Comparison of ENCODE assay signal across 9 mouse cellular contexts in genomic region chr16:78931287-78932025, GRCm38 (mm10). TPM values are rescaled to one million over a fixed set of nuclear protein-coding genes. Genes with fewer than 3 reads are reported as not detected.
DNase-seq lines count a peak whose midpoint lies in the region; ATAC-seq lines count a peak whose summit lies in the region.
"Had no signal": no experiment of that assay in that cellular context is flagged by ENCODE, and none has a peak within 500 bp of the region (broad histone marks: within the 10 kb centered on the region; RNA-seq: fewer than 3 reads in every experiment).

No protein-coding gene starts in this region.

- no peaks in the 10 kb centered on the region for H3K36me3 ChIP-seq in heart, embryonic 15.5 days
- H3K36me3 ChIP-seq in hindbrain, embryonic 15.5 days, result no peaks in the 10 kb centered on the region
- H3K36me3 ChIP-seq in midbrain, embryonic 16.5 days (ENCODE audit: control insufficient read depth, insufficient read depth, low read length), result no peaks in the 10 kb centered on the region

- WGBS in heart, embryonic 15.5 days, result 11% methylated on average over 16 of the region's 16 CpGs
- WGBS in hindbrain, embryonic 15.5 days, result 11% methylated on average over 16 of the region's 16 CpGs
- WGBS in midbrain, embryonic 16.5 days, result 9% methylated on average over 16 of the region's 16 CpGs

- ATAC-seq in heart, embryonic 15.5 days (replicated peaks; ENCODE audit: insufficient number of reproducible peaks, insufficient read depth, low FRiP score, low read depth), result no peak; the same call in 1 of the 2 replicates
- ATAC-seq in hindbrain, embryonic 15.5 days (ENCODE audit: low FRiP score, low read depth), result peak; percentile 81
- peak; percentile 80 for ATAC-seq in midbrain, embryonic 16.5 days

- H3K4me2 ChIP-seq in heart, embryonic 15.5 days, result peak overlapping the region; percentile 82
- peak overlapping the region; percentile 99 for H3K4me2 ChIP-seq in hindbrain, embryonic 15.5 days
- H3K4me2 ChIP-seq in midbrain, embryonic 16.5 days (ENCODE audit: low read length), result peak overlapping the region; percentile 93

- no peak overlapping the region for H3K27ac ChIP-seq in heart, embryonic 15.5 days
- peak overlapping the region; percentile 69; the same call in 1 of the 2 replicates for H3K27ac ChIP-seq in hindbrain, embryonic 15.5 days (replicated peaks)
- no peak overlapping the region; the same call in 1 of the 2 replicates for H3K27ac ChIP-seq in midbrain, embryonic 16.5 days (ENCODE audit: low read length)

- no peaks in the 10 kb centered on the region for H3K9me3 ChIP-seq in heart, embryonic 15.5 days (replicated peaks)
- no peaks in the 10 kb centered on the region for H3K9me3 ChIP-seq in hindbrain, embryonic 15.5 days
- no peaks in the 10 kb centered on the region for H3K9me3 ChIP-seq in midbrain, embryonic 16.5 days (replicated peaks; ENCODE audit: control insufficient read depth, low read length, poor library complexity, severe bottlenecking)

- DNase-seq in heart, postnatal 4 days, result no peak
- DNase-seq in embryo, embryonic 10.5 days (ENCODE audit: low spot score), result peak; percentile 14
- DNase-seq in ovary, postnatal 14 days (ENCODE audit: low spot score), result no peak
- DNase-seq in lung, postnatal 10 days, result no peak
- no peak for DNase-seq in right cerebral cortex, postnatal 36 days (ENCODE audit: low spot score in 2 of 2)
- DNase-seq: thymus, adult 2 months had no signal

- H3K4me3 ChIP-seq in heart, embryonic 15.5 days, result peak overlapping the region; percentile 45
- peak overlapping the region; percentile 60 for H3K4me3 ChIP-seq in hindbrain, embryonic 15.5 days
- H3K4me3 ChIP-seq in midbrain, embryonic 16.5 days (ENCODE audit: low read depth, low read length), result peak overlapping the region; percentile 52

- peaks cover 7% of the 10 kb centered on the region; the same call in 1 of the 2 replicates for H3K4me1 ChIP-seq in heart, embryonic 15.5 days (replicated peaks)
- peaks cover 15% of the 10 kb centered on the region for H3K4me1 ChIP-seq in hindbrain, embryonic 15.5 days (replicated peaks)
- H3K4me1 ChIP-seq in midbrain, embryonic 16.5 days (ENCODE audit: control insufficient read depth, insufficient read depth, low read length), result 0 out of 2 replicates have a peak, but pooled peaks cover 3% of the 10 kb centered on the region

- 0 out of 2 replicates have a peak overlapping the region, but pooled peaks have one; percentile 7 for H3K9ac ChIP-seq in heart, embryonic 15.5 days
- H3K9ac ChIP-seq in hindbrain, embryonic 15.5 days, result peak overlapping the region; percentile 64
- peak overlapping the region; percentile 76 for H3K9ac ChIP-seq in midbrain, embryonic 16.5 days (ENCODE audit: low read depth, low read length)

- 0 out of 2 replicates have a peak, but pooled peaks cover 7% of the 10 kb centered on the region for H3K27me3 ChIP-seq in heart, embryonic 15.5 days
- no peaks in the 10 kb centered on the region for H3K27me3 ChIP-seq in hindbrain, embryonic 15.5 days
- no peaks in the 10 kb centered on the region for H3K27me3 ChIP-seq in midbrain, embryonic 16.5 days (ENCODE audit: control insufficient read depth, insufficient read depth, low read depth, low read length)

RNA-seq across cellular contexts. Expression of gene Chodl, which starts 0.7 kb away (rescaled TPM):
- 0.39 and 1.0 TPM in 2 replicates for polyA plus RNA-seq in heart, embryonic 15.5 days (2015; fragmentation: Nextera tagmentation; extraction: Ambion mirVana)
- total RNA-seq in heart, postnatal 4 days (2021), result under 1 TPM in 1 of 2 experiments, not detected in 1; 0.11 TPM
- 21.9 and 24.4 TPM in 2 replicates for polyA plus RNA-seq in hindbrain, embryonic 15.5 days (2015; fragmentation: Nextera tagmentation; extraction: Ambion mirVana)
- 7.4 and 10.7 TPM in 2 replicates for polyA plus RNA-seq in midbrain, embryonic 16.5 days (2015; fragmentation: Nextera tagmentation; extraction: Ambion mirVana)

Comparison
In these comparisons a context has a peak if more than half of its experiments do, and no peak if none do; other contexts are left out.
1. H3K9ac ChIP-seq: peak in every context shown above with its lines; median percentile 76 in midbrain, embryonic 16.5 days; 64 in hindbrain, embryonic 15.5 days; 7 in heart, embryonic 15.5 days.